Mouse (Mus musculus) hindbrain, embryonic 11.5 days (tissue): Measurements from ENCODE around the gene U90926. TPM values are rescaled to one million over a fixed set of nuclear protein-coding genes. Genes with fewer than 3 reads are reported as not detected.

Source experiments
- polyA plus RNA-seq: library from polyadenylated mRNA; unstranded; fragments of >200 nt; fragmentation: Nextera tagmentation; extraction: Ambion mirVana; gene quantifications from 2 replicates; pipeline ENCODE4 v1.2.1, GENCODE M21; 2014

The U90926 gene
- polyA plus RNA-seq, 1 experiment from 2014 or later = not detected

Other genes with a start within 250 kb of the U90926 start
- not detected in 2 replicates for gene Odaph, start 227.9 kb downstream of the U90926 start, polyA plus RNA-seq
- 1.4 and 1.7 TPM in 2 replicates for gene Cdkl2, start 171.5 kb downstream of the U90926 start, polyA plus RNA-seq
- gene G3bp2, start 131.7 kb downstream of the U90926 start, polyA plus RNA-seq = 333 and 359 TPM in 2 replicates
- gene Uso1, start 77.5 kb downstream of the U90926 start, polyA plus RNA-seq = 31.3 and 34.1 TPM in 2 replicates
- 0.53 TPM in 1 of 2 replicates, not detected in the other for gene Ppef2, start 40.9 kb upstream of the U90926 start, polyA plus RNA-seq
- 4.7 and 5.5 TPM in 2 replicates for gene Naaa, start 62.8 kb upstream of the U90926 start, polyA plus RNA-seq
- 36.3 and 49.1 TPM in 2 replicates for gene Sdad1, start 95.1 kb upstream of the U90926 start, polyA plus RNA-seq
- not detected in 2 replicates for gene Cxcl9, start 112.7 kb upstream of the U90926 start, polyA plus RNA-seq
- 3.4 and 3.6 TPM in 2 replicates for gene Art3, start 116.4 kb upstream of the U90926 start, polyA plus RNA-seq
- 0.57 and 0.71 TPM in 2 replicates for gene Cxcl10, start 133.5 kb upstream of the U90926 start, polyA plus RNA-seq
- gene Nup54, start 219.8 kb upstream of the U90926 start, polyA plus RNA-seq = 67.5 and 69.3 TPM in 2 replicates